Mouse (Mus musculus) midbrain, embryonic 10.5 days (tissue): ENCODE data around the gene Cmbl. TPM values are rescaled to one million over a fixed set of nuclear protein-coding genes. Genes with fewer than 3 reads are reported as not detected.

Experiments
- DNase-seq: peaks from one replicate; pipeline ENCODE4 v3.0.0-alpha.2; 2017; ENCODE audit warnings: low spot score
- H3K27ac ChIP-seq: fragments of 300-500 bp; sonication (generic); replicated peaks from 2 replicates; pipeline ENCODE4 v1.5.1; 2016; ENCODE audit warnings: mild to moderate bottlenecking
- H3K27me3 ChIP-seq: fragments of 300-500 bp; sonication (generic); 2 replicates; pipeline ENCODE4 v1.6.1; 2016; ENCODE audit warnings: low read depth, mild to moderate bottlenecking; ENCODE audit not compliant: poor library complexity, severe bottlenecking
- H3K36me3 ChIP-seq: fragments of 300-500 bp; sonication (generic); 2 replicates; pipeline ENCODE4 v1.6.1; 2016; ENCODE audit warnings: mild to moderate bottlenecking, moderate library complexity
- H3K4me1 ChIP-seq: fragments of 300-500 bp; sonication (generic); 2 replicates; pipeline ENCODE4 v1.6.1; 2016
- H3K4me3 ChIP-seq: fragments of 300-500 bp; sonication (generic); 2 replicates; pipeline ENCODE4 v1.5.1; 2016; ENCODE audit warnings: mild to moderate bottlenecking, moderate library complexity
- H3K9me3 ChIP-seq: fragments of 300-500 bp; sonication (generic); replicated peaks from 2 replicates; pipeline ENCODE4 v1.6.1; 2016; ENCODE audit warnings: mild to moderate bottlenecking
- WGBS: fragments of 180-500 bp; shearing (Covaris S2); methylation state at CpG from one replicate; pipeline ENCODE4 v1.1.7; 2016; 5-methylcytosine and 5-hydroxymethylcytosine counted together
- polyA plus RNA-seq: library from polyadenylated mRNA; unstranded; fragments of >200 nt; fragmentation: Nextera tagmentation; extraction: Ambion mirVana; gene quantifications from 2 replicates; pipeline ENCODE4 v1.2.1, GENCODE M21; 2016

Gene Cmbl
- polyA plus RNA-seq = 1.3 and 1.6 TPM in 2 replicates

GRCm38 (mm10) chr15:31565184-31565583 is at the start of gene Cmbl:
Gene Cmbl, plus strand, starts transcription at chr15:31565389.
- no peak for DNase-seq
- H3K27me3 ChIP-seq = no peaks in the 10 kb centered on the region
- H3K9me3 ChIP-seq = peaks cover 2% of the 10 kb centered on the region; the same call in 1 of the 2 replicates
- peaks cover 12% of the 10 kb centered on the region for H3K4me1 ChIP-seq
- no peak within 1 kb of the TSS for H3K27ac ChIP-seq
- H3K4me3 ChIP-seq = no peak within 1 kb of the TSS
- WGBS = 80% methylated on average over 5 of the region's 5 CpGs
- no peaks in the 10 kb centered on the region for H3K36me3 ChIP-seq

GRCm38 (mm10) chr15:31517186-31517585 is 48.0 kb upstream of the Cmbl start:
- Histone ChIP-seq H3K27me3 (no peaks in the 10 kb centered on the region), H3K4me3 (no peak overlapping the region), H3K36me3 (no peaks in the 10 kb centered on the region), H3K4me1 (no peaks in the 10 kb centered on the region; the same call in 1 of the 2 replicates), H3K27ac (no peak overlapping the region), H3K9me3 (no peaks in the 10 kb centered on the region)
- 90% methylated on average over 1 of the region's 1 CpGs for WGBS
- no peak for DNase-seq

GRCm38 (mm10) chr15:31518371-31518770 is 46.8 kb upstream of the Cmbl start:
- H3K27ac ChIP-seq = no peak overlapping the region
- no peaks in the 10 kb centered on the region for H3K36me3 ChIP-seq
- H3K27me3 ChIP-seq = no peaks in the 10 kb centered on the region
- H3K4me1 ChIP-seq = peaks cover 2% of the 10 kb centered on the region; the same call in 1 of the 2 replicates
- no peak overlapping the region for H3K4me3 ChIP-seq
- no peak for DNase-seq
- WGBS = 95% methylated on average over 2 of the region's 2 CpGs
- H3K9me3 ChIP-seq = no peaks in the 10 kb centered on the region

- Histone ChIP-seq H3K4me3 (no peak overlapping the region), H3K4me1 (peaks cover 2% of the 10 kb centered on the region; the same call in 1 of the 2 replicates), H3K27me3 (no peaks in the 10 kb centered on the region), H3K36me3 (no peaks in the 10 kb centered on the region), H3K9me3 (no peaks in the 10 kb centered on the region), H3K27ac (no peak overlapping the region)
- no peak for DNase-seq
- 72% methylated on average over 5 of the region's 5 CpGs for WGBS
These were observed 46.2 kb upstream of the Cmbl start for GRCm38 (mm10) chr15:31519000-31519399.

- 93% methylated on average over 1 of the region's 1 CpGs for WGBS
- no peak for DNase-seq
- Histone ChIP-seq H3K9me3 (peaks cover 8% of the 10 kb centered on the region; the same call in 1 of the 2 replicates), H3K4me1 (peaks cover 14% of the 10 kb centered on the region), H3K27ac (no peak overlapping the region), H3K36me3 (peaks cover 25% of the 10 kb centered on the region), H3K27me3 (no peaks in the 10 kb centered on the region), H3K4me3 (no peak overlapping the region)
These were observed 38.7 kb upstream of the Cmbl start for GRCm38 (mm10) chr15:31526463-31526862.

- DNase-seq = no peak
- 96% methylated on average over 4 of the region's 4 CpGs for WGBS
- H3K4me3 ChIP-seq = no peak overlapping the region
These were observed 36.7 kb upstream of the Cmbl start for GRCm38 (mm10) chr15:31528477-31528876.

GRCm38 (mm10) chr15:31529103-31529502 is 36.1 kb upstream of the Cmbl start:
- WGBS = 45% methylated on average over 6 of the region's 6 CpGs
- Histone ChIP-seq H3K9me3 (peaks cover 8% of the 10 kb centered on the region; the same call in 1 of the 2 replicates), H3K4me3 (peak overlapping the region; percentile 95), H3K27me3 (no peaks in the 10 kb centered on the region), H3K4me1 (peaks cover 23% of the 10 kb centered on the region), H3K36me3 (peaks cover 25% of the 10 kb centered on the region), H3K27ac (no peak overlapping the region)
- no peak for DNase-seq

More at GRCm38 (mm10) chr15:31528477-31528876, 36.7 kb upstream of the Cmbl start:
- H3K9me3 ChIP-seq = peaks cover 8% of the 10 kb centered on the region; the same call in 1 of the 2 replicates
- peaks cover 25% of the 10 kb centered on the region for H3K36me3 ChIP-seq
- H3K27ac ChIP-seq = no peak overlapping the region
- no peaks in the 10 kb centered on the region for H3K27me3 ChIP-seq
- peaks cover 23% of the 10 kb centered on the region for H3K4me1 ChIP-seq

- peaks cover 8% of the 10 kb centered on the region; the same call in 1 of the 2 replicates for H3K9me3 ChIP-seq
- under 1% methylated on average over 55 of the region's 56 CpGs for WGBS
- H3K4me1 ChIP-seq = peaks cover 27% of the 10 kb centered on the region
- DNase-seq = no peak
- H3K27me3 ChIP-seq = no peaks in the 10 kb centered on the region
- H3K4me3 ChIP-seq = peak overlapping the region; percentile 95
- H3K27ac ChIP-seq = peak overlapping the region; percentile 96
- H3K36me3 ChIP-seq = peaks cover 25% of the 10 kb centered on the region
These were observed 35.2 kb upstream of the Cmbl start for GRCm38 (mm10) chr15:31529811-31530658.

GRCm38 (mm10) chr15:31530659-31531445 is 34.3 kb upstream of the Cmbl start, which contains the start of gene March6:
Gene March6, minus strand, starts transcription at chr15:31531053.
- DNase-seq = peak; percentile 92
- Histone ChIP-seq H3K9me3 (peaks cover 7% of the 10 kb centered on the region; the same call in 1 of the 2 replicates), H3K27ac (peak within 1 kb of the TSS; percentile 96), H3K36me3 (peaks cover 22% of the 10 kb centered on the region), H3K27me3 (no peaks in the 10 kb centered on the region), H3K4me3 (peak within 1 kb of the TSS; percentile 95), H3K4me1 (peaks cover 35% of the 10 kb centered on the region)
- WGBS = under 1% methylated on average over 125 of the region's 132 CpGs

GRCm38 (mm10) chr15:31531446-31532330 is 33.5 kb upstream of the Cmbl start:
- H3K36me3 ChIP-seq = peaks cover 14% of the 10 kb centered on the region
- 31% methylated on average over 16 of the region's 16 CpGs for WGBS
- peak overlapping the region; percentile 96 for H3K27ac ChIP-seq
- H3K4me1 ChIP-seq = peaks cover 43% of the 10 kb centered on the region
- no peaks in the 10 kb centered on the region for H3K27me3 ChIP-seq
- H3K9me3 ChIP-seq = peaks cover 4% of the 10 kb centered on the region; the same call in 1 of the 2 replicates
- no peak for DNase-seq
- H3K4me3 ChIP-seq = peak overlapping the region; percentile 95

- H3K4me3 ChIP-seq = no peak overlapping the region
- no peak overlapping the region for H3K27ac ChIP-seq
- WGBS = 100% methylated on average over 2 of the region's 2 CpGs
These were observed 32.7 kb upstream of the Cmbl start for GRCm38 (mm10) chr15:31532331-31533021.

More at GRCm38 (mm10) chr15:31532331-31533021, 32.7 kb upstream of the Cmbl start:
- Histone ChIP-seq H3K9me3 (peaks cover 1% of the 10 kb centered on the region; the same call in 1 of the 2 replicates), H3K36me3 (peaks cover 6% of the 10 kb centered on the region), H3K27me3 (no peaks in the 10 kb centered on the region), H3K4me1 (peaks cover 49% of the 10 kb centered on the region)
- DNase-seq = no peak
